Mouse (Mus musculus) stomach, embryonic 14.5 days (tissue): Measurements from ENCODE around the gene Atp4a. TPM values are rescaled to one million over a fixed set of nuclear protein-coding genes. Genes with fewer than 3 reads are reported as not detected.
"Not testable (repeated sequence)": the region's sequence is repeated elsewhere in the genome, so short reads cannot be mapped to it uniquely, and the experiment has no call there.

Source experiments
- ATAC-seq: fragments of 200-750 bp; cut with Nextera tagmentation; 2 replicates; pipeline ENCODE4 v1.8.0; 2017; ENCODE audit warnings: low read depth, moderate TSS enrichment; ENCODE audit not compliant: insufficient number of reproducible peaks, insufficient read depth, low FRiP score
- H3K27ac ChIP-seq: fragments of 300-500 bp; sonication (generic); 2 replicates; pipeline ENCODE4 v1.5.1; 2014; ENCODE audit warnings: mild to moderate bottlenecking, low read length, moderate library complexity, mixed read lengths
- H3K27me3 ChIP-seq: fragments of 300-500 bp; sonication (generic); 2 replicates; pipeline ENCODE4 v1.6.1; 2014; ENCODE audit warnings: low read length, control low read depth, mixed read lengths; ENCODE audit not compliant: control insufficient read depth, insufficient read depth
- H3K36me3 ChIP-seq: fragments of 300-500 bp; sonication (generic); 2 replicates; pipeline ENCODE4 v1.6.1; 2014; ENCODE audit warnings: mild to moderate bottlenecking, control low read depth, low read length, moderate library complexity, mixed read lengths; ENCODE audit not compliant: control insufficient read depth, insufficient read depth
- H3K4me1 ChIP-seq: fragments of 300-500 bp; sonication (generic); 2 replicates; pipeline ENCODE4 v1.6.1; 2014; ENCODE audit warnings: low read length, control low read depth, mixed read lengths; ENCODE audit not compliant: control insufficient read depth, insufficient read depth
- H3K4me2 ChIP-seq: fragments of 300-500 bp; sonication (generic); replicated peaks from 2 replicates; pipeline ENCODE4 v1.6.1; 2014; ENCODE audit warnings: low read depth, low read length, control low read depth
- H3K4me3 ChIP-seq: fragments of 300-500 bp; sonication (generic); 2 replicates; pipeline ENCODE4 v1.5.1; 2014; ENCODE audit warnings: low read depth, low read length, control low read depth
- H3K9ac ChIP-seq: fragments of 300-500 bp; sonication (generic); replicated peaks from 2 replicates; pipeline ENCODE4 v1.6.1; 2014; ENCODE audit warnings: low read depth, mild to moderate bottlenecking, control low read depth, low read length, moderate library complexity, mixed read lengths
- H3K9me3 ChIP-seq: fragments of 300-500 bp; sonication (generic); 2 replicates; pipeline ENCODE4 v1.6.1; 2016; ENCODE audit warnings: low read depth, low read length, control low read depth; ENCODE audit not compliant: control insufficient read depth
- WGBS: fragments of 180-500 bp; shearing (Covaris S2); extraction: QIAGEN DNeasy Blood & Tissue Kit; methylation state at CpG from one replicate; pipeline ENCODE4 v1.1.7; 2014; 5-methylcytosine and 5-hydroxymethylcytosine counted together
- polyA plus RNA-seq: library from polyadenylated mRNA; unstranded; fragments of >200 nt; fragmentation: Nextera tagmentation; extraction: Ambion mirVana; gene quantifications from 2 replicates; pipeline ENCODE4 v1.2.1, GENCODE M21; 2014

Gene Atp4a
- polyA plus RNA-seq, 1 experiment from 2014 or later, result 2.3 TPM

DNA sequence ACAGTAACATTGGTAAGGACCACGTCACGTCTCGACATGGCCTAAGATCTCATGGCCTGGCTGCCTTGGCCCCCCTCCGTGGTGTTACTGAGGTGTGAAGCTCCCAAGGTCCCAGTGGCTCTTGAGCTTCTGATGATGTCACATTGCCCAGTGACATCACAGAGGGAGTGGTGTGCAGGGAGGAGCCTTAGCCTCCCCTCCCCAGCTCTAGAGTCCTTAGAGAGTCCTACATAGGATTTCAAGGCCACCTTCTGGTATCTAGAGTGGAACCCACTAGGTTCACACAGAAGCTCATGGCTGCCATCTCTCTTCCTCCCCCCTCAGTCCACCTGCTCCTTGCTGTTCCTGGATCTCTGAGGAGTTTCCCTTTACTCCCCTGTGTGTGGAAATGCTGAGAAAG lies 31.6 kb downstream of the Atp4a start, which contains the start of gene Gapdhs:
Gene Gapdhs (minus strand): TSS at position 65 of the 400 bp plus-strand sequence.
- H3K27me3 ChIP-seq, H3K36me3 ChIP-seq, ATAC-seq, H3K4me1 ChIP-seq, H3K9me3 ChIP-seq, H3K9ac ChIP-seq, H3K4me2 ChIP-seq, H3K27ac ChIP-seq, H3K4me3 ChIP-seq: not testable (repeated sequence)
- WGBS, result 89% methylated on average over 3 of the region's 4 CpGs

DNA sequence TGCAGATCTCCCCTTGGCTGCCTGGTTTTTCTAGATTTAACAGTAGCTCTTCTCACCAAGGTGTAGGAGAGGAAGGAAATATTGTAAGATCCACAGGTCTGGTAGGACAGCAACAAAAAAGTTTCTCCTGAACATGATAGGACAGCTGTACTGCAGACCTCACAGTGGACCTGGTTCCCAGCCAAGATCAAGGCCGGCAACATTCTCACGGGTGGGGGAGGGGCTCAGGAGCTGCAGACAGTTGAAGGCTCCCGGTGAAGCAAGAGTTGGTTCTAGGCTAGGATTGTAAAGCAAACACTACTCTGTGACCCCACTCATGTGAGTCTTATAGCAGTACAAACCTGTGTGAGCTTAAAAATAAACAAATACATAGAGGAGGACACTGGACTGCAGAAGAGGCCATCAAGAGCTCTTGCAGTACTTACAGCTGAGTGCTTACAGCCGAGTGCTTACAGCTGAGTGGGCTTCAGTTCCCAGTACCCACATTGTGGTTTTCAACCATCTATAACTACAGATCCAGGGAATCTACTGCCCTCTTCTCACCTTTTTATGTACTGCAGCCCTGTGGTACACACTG lies 32.1 kb downstream of the Atp4a start:
- Histone ChIP-seq H3K9me3 (no peaks in the 10 kb centered on the region), H3K4me2 (no peak overlapping the region), H3K36me3 (no peaks in the 10 kb centered on the region), H3K9ac (no peak overlapping the region), H3K4me3 (no peak overlapping the region), H3K27ac (no peak overlapping the region), H3K4me1 (no peaks in the 10 kb centered on the region), H3K27me3 (no peaks in the 10 kb centered on the region)
- WGBS, result 35% methylated on average over 4 of the region's 4 CpGs
- no peak for ATAC-seq

- WGBS, result 82% methylated on average over 7 of the region's 7 CpGs
- Histone ChIP-seq H3K9ac (no peak overlapping the region), H3K27ac (no peak overlapping the region)
Observed at GRCm38 (mm10) chr7:30747525-30748204, 35.7 kb downstream of the Atp4a start.

DNA sequence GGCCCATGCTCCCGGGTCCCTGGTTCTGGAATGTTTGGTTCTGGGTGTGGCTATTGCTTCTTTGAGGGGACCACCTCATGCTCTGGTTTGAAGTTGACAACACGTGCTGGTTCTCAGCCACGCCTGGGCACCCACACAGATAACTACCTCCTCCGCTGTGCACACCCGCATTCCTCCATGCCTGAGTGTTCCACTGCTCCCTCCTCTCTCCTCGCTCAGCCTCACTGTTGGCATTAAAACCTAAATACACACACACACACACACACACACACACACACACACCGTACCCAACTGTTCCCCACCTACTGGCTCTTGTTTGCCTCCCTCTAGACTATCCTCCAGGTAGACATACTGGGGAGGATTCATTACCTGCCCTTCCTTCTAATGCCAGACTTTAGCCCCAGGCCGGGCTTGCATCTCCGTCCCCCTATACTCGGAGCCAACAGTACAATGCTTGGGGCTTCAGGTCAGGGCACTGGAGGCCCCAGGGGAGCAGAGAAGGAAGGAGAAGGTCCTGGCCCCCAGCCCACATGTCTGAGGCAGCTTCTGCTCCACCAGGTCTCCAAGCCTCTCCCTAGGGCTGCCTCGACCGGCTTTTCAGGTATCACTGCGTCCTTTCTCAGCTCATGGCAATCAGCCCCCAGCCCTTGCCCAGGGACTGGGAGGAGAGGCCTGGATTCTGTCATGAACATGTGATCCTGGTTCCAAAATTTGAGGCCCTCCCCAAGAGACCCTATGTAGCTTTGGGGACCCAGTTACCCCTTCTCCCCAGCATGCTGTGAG lies 38.0 kb downstream of the Atp4a start:
- no peaks in the 10 kb centered on the region for H3K27me3 ChIP-seq
- peak; percentile 40; the same call in 1 of the 2 replicates for ATAC-seq
- H3K4me1 ChIP-seq, result no peaks in the 10 kb centered on the region
- WGBS, result 73% methylated on average over 13 of the region's 13 CpGs
- no peak overlapping the region for H3K9ac ChIP-seq
- no peaks in the 10 kb centered on the region for H3K36me3 ChIP-seq
- H3K9me3 ChIP-seq, result 0 out of 2 replicates have a peak, but pooled peaks cover 3% of the 10 kb centered on the region
- no peak overlapping the region for H3K4me2 ChIP-seq
- no peak overlapping the region for H3K27ac ChIP-seq
- no peak overlapping the region for H3K4me3 ChIP-seq

More at GRCm38 (mm10) chr7:30747525-30748204, 35.7 kb downstream of the Atp4a start:
- Histone ChIP-seq H3K9me3 (no peaks in the 10 kb centered on the region), H3K4me3 (no peak overlapping the region), H3K36me3 (no peaks in the 10 kb centered on the region), H3K4me1 (no peaks in the 10 kb centered on the region), H3K4me2 (no peak overlapping the region), H3K27me3 (no peaks in the 10 kb centered on the region)
- no peak for ATAC-seq

GRCm38 (mm10) chr7:30751086-30751669 lies 39.2 kb downstream of the Atp4a start, which contains the start of gene Sbsn:
Sbsn (plus strand) TSS chr7:30751471.
- WGBS, result 36% methylated on average over 5 of the region's 5 CpGs
- no peaks in the 10 kb centered on the region for H3K4me1 ChIP-seq
- H3K27ac ChIP-seq, result no peak within 1 kb of the TSS
- no peak for ATAC-seq
- no peaks in the 10 kb centered on the region for H3K36me3 ChIP-seq
- H3K9me3 ChIP-seq, result 0 out of 2 replicates have a peak, but pooled peaks cover 5% of the 10 kb centered on the region
- no peak within 1 kb of the TSS for H3K4me2 ChIP-seq
- H3K4me3 ChIP-seq, result no peak within 1 kb of the TSS
- H3K27me3 ChIP-seq, result no peaks in the 10 kb centered on the region
- no peak within 1 kb of the TSS for H3K9ac ChIP-seq

GRCm38 (mm10) chr7:30757001-30757400 lies 45.0 kb downstream of the Atp4a start:
- Histone ChIP-seq H3K36me3 (no peaks in the 10 kb centered on the region), H3K9me3 (0 out of 2 replicates have a peak, but pooled peaks cover 5% of the 10 kb centered on the region), H3K4me3 (no peak overlapping the region), H3K9ac (no peak overlapping the region), H3K27me3 (no peaks in the 10 kb centered on the region), H3K4me2 (no peak overlapping the region), H3K4me1 (no peaks in the 10 kb centered on the region), H3K27ac (no peak overlapping the region)
- ATAC-seq, result no peak
- 75% methylated on average over 3 of the region's 3 CpGs for WGBS

GRCm38 (mm10) chr7:30758853-30759252 lies 46.8 kb downstream of the Atp4a start:
- H3K27ac ChIP-seq, result no peak overlapping the region
- WGBS, result 20% methylated on average over 4 of the region's 4 CpGs
- H3K27me3 ChIP-seq, result no peaks in the 10 kb centered on the region
- 0 out of 2 replicates have a peak, but pooled peaks cover 5% of the 10 kb centered on the region for H3K9me3 ChIP-seq
- no peaks in the 10 kb centered on the region for H3K36me3 ChIP-seq
- H3K4me2 ChIP-seq, result no peak overlapping the region
- H3K4me3 ChIP-seq, result no peak overlapping the region
- ATAC-seq, result peak; percentile 39; the same call in 1 of the 2 replicates
- H3K4me1 ChIP-seq, result no peaks in the 10 kb centered on the region
- H3K9ac ChIP-seq, result no peak overlapping the region

DNA sequence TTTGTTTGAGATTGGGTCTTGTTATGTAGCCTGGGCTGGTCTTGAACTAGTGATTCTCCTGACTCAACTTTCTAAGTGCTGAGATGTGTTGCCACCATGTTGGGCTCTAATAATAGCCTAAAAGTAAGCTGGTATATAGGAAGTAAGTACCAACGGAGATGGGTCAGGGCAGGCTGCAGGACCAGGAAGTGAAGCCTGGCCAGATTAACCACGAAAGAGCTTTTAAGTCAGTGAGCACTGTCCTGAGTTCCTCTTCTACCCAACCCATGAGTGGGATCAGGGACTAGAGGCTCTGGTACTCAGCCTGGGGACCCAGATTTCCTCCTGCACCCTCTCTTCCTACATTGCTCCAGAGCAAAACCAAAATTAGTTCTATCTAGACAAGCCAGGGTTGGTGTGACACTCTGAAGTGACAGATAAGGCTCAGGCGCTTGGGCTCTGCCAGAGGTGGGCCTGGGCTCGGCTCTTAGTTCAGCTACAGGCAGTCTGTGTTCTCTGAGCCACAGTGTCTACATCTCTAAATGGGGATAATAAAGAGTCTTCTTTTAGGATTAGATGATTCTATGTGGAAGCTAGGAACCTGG lies 49.9 kb downstream of the Atp4a start:
- Histone ChIP-seq H3K4me2 (no peak overlapping the region), H3K36me3 (no peaks in the 10 kb centered on the region), H3K27me3 (no peaks in the 10 kb centered on the region), H3K4me1 (no peaks in the 10 kb centered on the region), H3K9ac (no peak overlapping the region), H3K9me3 (no peaks in the 10 kb centered on the region), H3K27ac (no peak overlapping the region), H3K4me3 (no peak overlapping the region)
- no peak for ATAC-seq
- WGBS, result 76% methylated on average over 4 of the region's 4 CpGs
